Mouse (Mus musculus): ENCODE data around the gene Vsir. TPM values are rescaled to one million over a fixed set of nuclear protein-coding genes. Genes with fewer than 3 reads are reported as not detected.
A peak's percentile ranks its signal among the peaks of the same experiment; 100 is the strongest.

Gene Vsir
- total and polyA plus RNA-seq, 3 experiments: 14.9 to 28.1 (median 20.9) TPM

DNA sequence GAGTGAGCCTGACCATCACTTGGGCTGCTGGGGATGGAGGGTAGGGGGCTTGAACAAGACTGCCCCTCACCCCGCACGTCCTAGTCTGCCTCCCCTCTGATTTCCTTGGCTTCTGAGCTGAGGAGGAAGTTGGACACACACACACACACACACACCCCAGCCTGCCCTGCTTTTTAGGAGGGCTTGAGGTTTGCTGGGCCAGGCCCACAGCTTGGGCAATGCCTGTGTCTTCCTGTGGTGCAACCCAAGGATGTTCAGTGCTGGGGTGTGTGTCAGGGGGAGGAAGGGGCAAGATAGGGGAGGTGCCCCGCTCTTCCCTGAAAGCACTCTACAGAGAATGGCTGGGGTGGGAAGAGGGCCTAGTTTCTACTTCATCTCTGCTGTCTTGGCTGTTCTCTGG, 2.5 kb upstream of the Vsir start:
- H3K27me3 ChIP-seq (ENCODE audit: control insufficient read depth, insufficient read depth, low read length): no peaks in the 10 kb centered on the region
- H3K79me2 ChIP-seq (replicated peaks; ENCODE audit: control insufficient read depth, insufficient read depth, low read length): no peaks in the 10 kb centered on the region
- no peaks in the 10 kb centered on the region for H3K36me3 ChIP-seq (ENCODE audit: control insufficient read depth, insufficient read depth, low read length)
- H3K9ac ChIP-seq (ENCODE audit: low read depth, low read length): no peak overlapping the region
- peaks cover 2% of the 10 kb centered on the region; the same call in 1 of the 2 replicates for H3K4me1 ChIP-seq (ENCODE audit: control insufficient read depth, insufficient read depth, low read length)
- WGBS: 58% methylated on average over 3 of the region's 3 CpGs
- H3K27ac ChIP-seq: no peak overlapping the region
- no peak overlapping the region for H3K4me3 ChIP-seq
- TF ChIP-seq CTCF (IDR thresholded peaks at IDR 0.05) (no peak), EP300 (IDR thresholded peaks at IDR 0.05; ENCODE audit: insufficient read depth, low read depth, low read length) (no peak), POLR2A (IDR thresholded peaks at IDR 0.05; ENCODE audit: insufficient read depth, low read depth, low read length) (no peak)
- peak in 1 of 2 experiments; percentile 41 for DNase-seq
- intact Hi-C loops (cut with DNase I): no loop called here

DNA sequence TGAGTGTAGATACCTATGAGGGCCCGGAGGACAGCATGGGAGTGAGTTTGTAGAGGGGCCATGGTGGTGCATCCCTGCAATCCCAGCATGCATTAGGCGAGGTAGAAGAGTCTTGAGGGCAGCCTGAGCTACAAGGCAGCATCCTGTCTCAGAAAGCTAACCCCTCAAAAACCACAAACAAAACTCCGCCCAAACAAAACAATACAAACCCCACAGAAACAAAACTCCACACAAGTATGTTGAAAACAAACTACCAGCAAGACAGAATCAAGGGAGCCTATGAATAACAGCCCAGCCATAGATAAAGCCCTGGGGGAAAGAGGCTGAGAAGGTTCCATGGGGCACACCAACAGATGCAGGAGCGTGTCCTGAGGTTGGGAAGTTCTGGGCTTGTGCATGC, 595 bp upstream of the Vsir start:
- Histone ChIP-seq H3K27me3 (ENCODE audit: control insufficient read depth, insufficient read depth, low read length) (no peaks in the 10 kb centered on the region), H3K9ac (ENCODE audit: low read depth, low read length) (no peak overlapping the region), H3K79me2 (replicated peaks; ENCODE audit: control insufficient read depth, insufficient read depth, low read length) (no peaks in the 10 kb centered on the region), H3K4me3 (no peak overlapping the region; the same call in 1 of the 2 replicates), H3K27ac (no peak overlapping the region; the same call in 1 of the 2 replicates), H3K36me3 (ENCODE audit: control insufficient read depth, insufficient read depth, low read length) (no peaks in the 10 kb centered on the region), H3K4me1 (ENCODE audit: control insufficient read depth, insufficient read depth, low read length) (peaks cover 8% of the 10 kb centered on the region)
- no peak for DNase-seq
- TF ChIP-seq CTCF (IDR thresholded peaks at IDR 0.05) (no peak), EP300 (IDR thresholded peaks at IDR 0.05; ENCODE audit: insufficient read depth, low read depth, low read length) (no peak), POLR2A (IDR thresholded peaks at IDR 0.05; ENCODE audit: insufficient read depth, low read depth, low read length) (no peak)
- intact Hi-C loops (cut with DNase I): loop anchor here (2.0 to 5.0 kb wide), 3 partner anchors 41 to 64 kb away; no protein-coding TSS in a partner anchor
- 78% methylated on average over 4 of the region's 4 CpGs for WGBS

DNA sequence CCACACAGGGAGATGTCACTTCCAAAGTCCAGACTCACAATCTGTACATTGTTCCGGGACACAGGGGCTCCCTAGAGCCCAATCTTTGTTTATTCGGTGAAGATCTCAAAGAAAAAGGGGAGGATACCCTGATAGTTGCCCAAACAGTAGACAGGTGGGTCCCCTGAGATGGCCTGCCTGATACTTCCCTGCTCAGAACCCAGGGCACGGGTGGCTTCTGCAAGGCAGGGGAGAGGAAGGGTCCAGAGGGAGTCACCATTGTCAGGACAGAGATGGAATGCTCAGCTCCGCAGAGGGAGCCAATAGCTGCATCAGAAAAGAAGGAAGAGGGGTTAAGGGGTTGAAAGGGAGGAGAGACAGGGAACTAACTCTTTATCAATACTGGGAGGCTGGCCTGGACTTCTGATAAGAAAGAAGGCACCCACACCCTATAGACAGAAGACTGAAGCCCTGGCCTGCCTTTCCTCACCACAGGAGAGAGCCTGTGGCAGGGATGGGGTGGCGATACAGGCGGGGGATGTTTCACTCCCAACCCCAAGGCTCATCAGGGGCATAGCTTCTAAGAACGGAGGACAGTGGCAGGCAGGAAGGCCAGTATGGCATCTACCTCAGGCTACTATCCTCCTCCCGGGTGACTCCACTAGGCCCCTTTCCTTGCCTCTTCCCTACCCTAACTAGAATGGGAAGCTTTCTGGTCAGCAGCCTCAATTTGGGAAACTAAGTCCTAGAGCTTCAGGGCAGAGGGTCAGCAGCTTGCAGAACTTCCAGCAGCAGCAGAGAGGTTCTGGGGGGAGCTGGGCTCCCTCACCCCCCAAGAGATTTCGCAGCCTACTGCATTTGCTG, 1.3 kb downstream of the Vsir start:
- peak overlapping the region; percentile 66 for H3K9ac ChIP-seq (ENCODE audit: low read depth, low read length)
- H3K27ac ChIP-seq: peak overlapping the region; percentile 86

DNA sequence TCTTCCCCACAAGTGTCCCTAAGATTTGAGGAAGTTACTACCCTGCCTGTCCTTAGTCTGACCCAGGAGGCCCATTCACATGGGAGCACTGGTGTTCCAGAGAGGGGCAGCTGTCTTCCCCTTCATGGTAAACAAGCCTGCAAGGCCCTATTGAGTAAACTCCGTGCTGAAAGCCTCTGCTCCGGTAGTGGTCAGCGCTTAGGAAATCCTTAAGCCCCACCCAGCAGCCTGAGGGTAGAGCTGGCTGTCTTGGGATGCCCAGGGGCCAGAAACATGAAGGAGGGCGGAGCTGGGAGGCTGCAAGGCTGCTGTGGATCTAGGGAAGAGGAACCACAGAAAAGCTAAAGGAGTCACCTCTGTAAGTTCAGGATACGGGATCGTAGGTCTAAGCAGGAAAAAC, 2.4 kb downstream of the Vsir start:
- TF ChIP-seq POLR2A (IDR thresholded peaks at IDR 0.05; ENCODE audit: insufficient read depth, low read depth, low read length): peak; percentile 59
- TF ChIP-seq EP300 (IDR thresholded peaks at IDR 0.05; ENCODE audit: insufficient read depth, low read depth, low read length): peak; percentile 50; the same call in 1 of the 2 replicates
- TF ChIP-seq CTCF (IDR thresholded peaks at IDR 0.05): no peak
- intact Hi-C loops (cut with DNase I): loop anchor here (5.0 kb wide), 1 partner anchor 67 kb away; no protein-coding TSS in a partner anchor
- Histone ChIP-seq H3K27me3 (ENCODE audit: control insufficient read depth, insufficient read depth, low read length) (no peaks in the 10 kb centered on the region), H3K36me3 (ENCODE audit: control insufficient read depth, insufficient read depth, low read length) (no peaks in the 10 kb centered on the region), H3K4me3 (peak overlapping the region; percentile 70; the same call in 1 of the 2 replicates), H3K9ac (ENCODE audit: low read depth, low read length) (peak overlapping the region; percentile 45), H3K27ac (peak overlapping the region; percentile 86), H3K4me1 (ENCODE audit: control insufficient read depth, insufficient read depth, low read length) (peaks cover 23% of the 10 kb centered on the region), H3K79me2 (replicated peaks; ENCODE audit: control insufficient read depth, insufficient read depth, low read length) (no peaks in the 10 kb centered on the region)
- DNase-seq: peak; percentile 75 to 86
- 25% methylated on average over 6 of the region's 6 CpGs for WGBS

More for the DNA sequence above, 1.3 kb downstream of the Vsir start:
- H3K36me3 ChIP-seq (ENCODE audit: control insufficient read depth, insufficient read depth, low read length): no peaks in the 10 kb centered on the region
- no peak for DNase-seq
- H3K27me3 ChIP-seq (ENCODE audit: control insufficient read depth, insufficient read depth, low read length): no peaks in the 10 kb centered on the region
- TF ChIP-seq CTCF (IDR thresholded peaks at IDR 0.05) (no peak), POLR2A (IDR thresholded peaks at IDR 0.05; ENCODE audit: insufficient read depth, low read depth, low read length) (no peak), EP300 (IDR thresholded peaks at IDR 0.05; ENCODE audit: insufficient read depth, low read depth, low read length) (no peak)
- H3K4me3 ChIP-seq: peak overlapping the region; percentile 70
- H3K79me2 ChIP-seq (replicated peaks; ENCODE audit: control insufficient read depth, insufficient read depth, low read length): no peaks in the 10 kb centered on the region
- 47% methylated on average over 9 of the region's 9 CpGs for WGBS
- intact Hi-C loops (cut with DNase I): loop anchor here (2.0 to 5.0 kb wide), 3 partner anchors 43 to 66 kb away; no protein-coding TSS in a partner anchor
- H3K4me1 ChIP-seq (ENCODE audit: control insufficient read depth, insufficient read depth, low read length): peaks cover 18% of the 10 kb centered on the region

DNA sequence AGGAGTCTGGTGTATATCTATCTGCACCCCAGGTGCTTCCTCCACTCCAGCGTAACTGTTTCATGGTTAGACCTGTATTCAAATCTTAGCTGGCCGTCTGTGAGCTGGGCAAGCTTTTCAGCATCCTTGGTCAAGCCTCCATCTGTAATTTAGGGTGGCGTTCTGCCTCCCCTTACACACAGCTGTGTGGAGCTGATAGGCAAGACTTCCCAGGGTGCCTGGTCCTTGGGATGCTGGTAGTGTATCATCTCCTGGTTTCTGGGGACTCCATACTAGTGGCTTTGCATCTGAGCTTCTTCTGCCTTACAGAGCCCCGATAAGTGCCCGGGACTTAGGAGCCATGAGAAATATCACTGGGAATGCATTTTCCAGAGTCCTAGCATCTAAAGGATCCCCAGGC, 3.0 kb downstream of the Vsir start:
- no peaks in the 10 kb centered on the region for H3K79me2 ChIP-seq (replicated peaks; ENCODE audit: control insufficient read depth, insufficient read depth, low read length)
- H3K27ac ChIP-seq: peak overlapping the region; percentile 86
- H3K4me3 ChIP-seq: peak overlapping the region; percentile 70; the same call in 1 of the 2 replicates
- DNase-seq: no peak
- TF ChIP-seq POLR2A (IDR thresholded peaks at IDR 0.05; ENCODE audit: insufficient read depth, low read depth, low read length): no peak
- no peak for TF ChIP-seq EP300 (IDR thresholded peaks at IDR 0.05; ENCODE audit: insufficient read depth, low read depth, low read length)
- TF ChIP-seq CTCF (IDR thresholded peaks at IDR 0.05): no peak
- H3K9ac ChIP-seq (ENCODE audit: low read depth, low read length): peak overlapping the region; percentile 13; the same call in 1 of the 2 replicates
- H3K36me3 ChIP-seq (ENCODE audit: control insufficient read depth, insufficient read depth, low read length): no peaks in the 10 kb centered on the region
- intact Hi-C loops (cut with DNase I): loop anchor here (5.0 kb wide), 1 partner anchor 67 kb away; no protein-coding TSS in a partner anchor
- no peaks in the 10 kb centered on the region for H3K27me3 ChIP-seq (ENCODE audit: control insufficient read depth, insufficient read depth, low read length)
- H3K4me1 ChIP-seq (ENCODE audit: control insufficient read depth, insufficient read depth, low read length): peaks cover 23% of the 10 kb centered on the region
- WGBS: 67% methylated on average over 5 of the region's 5 CpGs
